Mouse (Mus musculus) bone marrow, adult 2 months (tissue): ENCODE measurements around the gene Gm47791.

Experiments
- CTCF ChIP-seq: fragments of 200-500 bp; IDR thresholded peaks from 2 replicates; pipeline ENCODE4 v1.5.1; 2011; ENCODE audit warnings: low read length, control low read depth; ENCODE audit not compliant: control insufficient read depth, insufficient read depth
- POLR2A ChIP-seq: fragments of 200-500 bp; IDR thresholded peaks from 2 replicates; pipeline ENCODE4 v1.6.1; 2011; ENCODE audit warnings: low read depth, mild to moderate bottlenecking, control low read depth, low read length, borderline replicate concordance; ENCODE audit not compliant: control insufficient read depth

DNA sequence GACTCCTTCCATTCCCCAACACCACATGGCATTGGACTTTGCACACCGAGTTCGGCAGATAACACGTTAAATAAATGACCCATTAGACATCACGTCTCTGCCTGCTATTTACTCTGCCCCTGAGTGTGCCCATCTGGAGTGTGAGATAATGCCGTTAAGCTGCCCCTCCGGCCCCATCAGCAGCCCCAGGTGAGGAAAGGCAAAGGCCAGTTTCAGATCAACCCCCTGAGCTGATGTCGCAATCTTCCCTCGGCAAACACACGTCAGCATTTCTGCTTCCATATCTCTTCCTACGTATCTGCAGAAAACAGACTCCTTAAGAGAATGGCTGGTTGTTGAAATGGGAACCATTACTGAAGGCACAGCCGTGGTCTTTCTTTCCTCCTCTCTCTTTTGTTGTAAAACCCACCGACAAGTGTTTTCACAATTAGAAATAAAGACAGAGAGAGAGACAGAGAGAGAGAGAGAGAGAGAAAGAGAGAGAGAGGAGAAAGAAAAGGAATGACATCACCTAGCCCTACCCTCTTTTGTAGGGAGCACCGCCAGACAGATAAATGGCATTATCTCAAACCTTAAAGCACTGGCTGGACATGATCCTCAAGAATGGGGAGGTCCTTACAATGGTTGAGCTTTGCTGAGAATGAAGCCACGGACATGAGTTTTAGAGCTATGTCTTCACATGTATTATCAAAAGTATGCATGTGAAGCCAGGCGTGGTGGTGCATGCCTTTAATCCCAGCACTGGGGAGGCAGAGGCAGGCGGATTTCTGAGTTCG lies 45.1 kb upstream of the Gm47791 start:
- TF ChIP-seq CTCF = no peak
- TF ChIP-seq POLR2A = no peak
